Mouse (Mus musculus): ENCODE data around the gene Kcnj6.
"Not testable (repeated sequence)": the region's sequence is repeated elsewhere in the genome, so short reads cannot be mapped to it uniquely, and the experiment has no call there.

Kcnj6 gene

DNA sequence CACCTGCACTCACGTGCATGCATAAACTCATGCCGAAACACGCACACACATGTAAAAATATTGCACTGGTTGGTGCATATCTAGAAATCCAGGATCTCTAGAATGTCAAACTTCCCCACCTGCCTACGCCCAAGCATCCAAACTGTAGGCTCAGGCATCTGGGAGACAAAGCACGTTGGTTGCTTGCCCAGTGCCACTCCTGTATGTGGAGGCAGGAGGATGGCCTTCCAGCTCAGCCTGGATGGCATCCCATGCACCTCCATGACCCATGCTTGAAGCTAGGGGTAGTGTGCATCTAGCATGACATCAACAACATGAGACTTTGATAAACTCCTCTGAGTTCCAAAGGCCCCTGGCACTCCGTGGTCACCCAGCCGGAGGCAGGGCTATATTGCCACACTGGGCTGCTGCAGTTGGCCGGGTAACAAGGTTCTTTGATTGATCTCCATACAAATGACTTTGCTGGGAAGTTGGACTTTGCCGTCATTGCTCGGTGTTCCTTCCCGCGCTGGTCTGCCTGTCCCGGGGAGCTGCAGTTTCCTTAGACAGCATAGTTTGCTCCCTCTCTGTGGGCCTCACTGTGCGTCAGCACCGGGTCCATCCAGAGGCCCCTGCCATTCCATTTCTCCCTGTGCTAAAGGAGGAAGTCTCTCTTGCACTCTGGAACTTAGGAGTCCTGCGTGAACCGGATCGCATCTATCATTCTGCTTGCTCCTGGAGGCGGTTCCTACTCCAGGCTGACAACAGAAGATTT, 144.9 kb downstream of the Kcnj6 start:
- DNase-seq (ENCODE audit: inconsistent ontology term), result no peak

DNA sequence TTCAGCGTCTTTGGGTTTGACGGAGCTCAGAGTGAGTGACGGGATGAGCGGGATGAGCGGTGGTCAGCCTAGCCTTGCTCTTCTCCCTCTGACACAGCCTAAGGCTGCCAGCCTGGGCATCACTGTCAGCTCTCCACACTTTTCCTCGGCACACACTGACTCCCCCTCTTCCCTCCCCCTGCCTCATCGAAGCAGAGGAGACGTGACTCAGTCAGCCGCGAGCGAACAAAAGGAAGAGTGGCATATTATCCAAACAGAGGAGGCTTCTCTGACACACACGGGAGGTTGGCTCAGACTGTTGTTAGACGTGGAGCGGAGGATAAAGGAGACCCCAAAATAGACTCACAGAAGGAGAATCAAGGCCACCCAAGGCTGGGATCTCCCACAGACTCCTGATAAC, 147.1 kb downstream of the Kcnj6 start:
- peak; percentile 37 for DNase-seq (ENCODE audit: inconsistent ontology term)

DNA sequence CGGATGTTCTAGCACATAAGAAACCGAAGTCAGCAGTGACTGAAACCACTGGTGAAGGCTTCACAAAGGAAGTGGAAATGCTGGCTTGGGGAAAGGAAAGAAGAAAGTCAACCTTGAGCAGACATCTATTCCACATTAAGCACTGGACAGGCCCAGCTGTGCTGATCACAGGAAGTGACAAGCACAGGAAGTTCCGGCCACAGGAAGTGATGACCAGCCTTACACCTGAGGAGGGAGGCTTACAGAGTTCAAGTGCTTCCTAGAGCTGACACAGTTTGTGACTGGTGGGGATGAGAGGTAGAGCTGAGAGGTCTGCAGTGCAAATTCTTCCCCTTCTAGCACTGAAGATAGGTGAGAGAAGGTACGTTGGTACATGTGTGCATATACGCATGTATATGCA, 151.5 kb downstream of the Kcnj6 start:
- no peak for DNase-seq (ENCODE audit: inconsistent ontology term)

DNA sequence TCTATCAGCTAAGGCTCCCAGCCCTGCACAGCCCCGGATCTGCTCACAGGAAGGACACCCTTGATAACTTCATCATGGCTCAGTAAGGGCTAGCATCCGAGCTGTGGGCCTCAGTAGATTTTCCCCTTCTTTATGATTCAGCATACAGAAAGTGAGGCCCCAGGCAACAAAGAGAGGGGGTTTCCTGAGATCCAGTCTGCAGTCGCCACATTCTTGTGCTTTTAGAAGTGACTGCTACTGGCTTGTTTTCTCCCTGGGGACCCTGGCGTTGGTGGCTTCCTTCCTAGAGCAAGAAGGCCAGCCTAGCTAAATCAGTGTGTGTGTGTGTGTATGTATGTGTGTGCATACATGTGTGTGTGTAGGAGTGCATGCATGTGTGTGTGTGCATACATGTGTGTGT, 152.7 kb downstream of the Kcnj6 start:
- DNase-seq (ENCODE audit: inconsistent ontology term), result no peak

DNA sequence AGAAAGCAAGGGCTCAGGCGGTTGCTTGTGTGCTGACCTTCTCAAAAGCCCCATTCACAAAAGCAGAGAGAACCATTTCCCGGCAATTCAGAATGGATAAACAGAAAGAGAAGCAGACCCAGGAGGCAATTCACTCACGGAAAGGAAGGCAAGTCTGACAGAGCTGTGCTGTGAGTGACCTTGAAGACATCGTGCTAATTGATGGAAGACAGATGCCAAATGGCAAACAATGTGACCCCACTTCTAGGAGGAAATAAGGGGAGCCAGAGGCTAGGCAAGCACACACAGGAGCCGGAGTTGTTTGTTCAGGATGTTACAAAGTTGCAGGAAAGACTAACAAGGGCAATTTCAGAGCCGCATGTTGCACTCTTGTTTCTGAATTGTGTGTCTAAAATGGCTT, 158.1 kb downstream of the Kcnj6 start:
- DNase-seq (ENCODE audit: inconsistent ontology term), result no peak

DNA sequence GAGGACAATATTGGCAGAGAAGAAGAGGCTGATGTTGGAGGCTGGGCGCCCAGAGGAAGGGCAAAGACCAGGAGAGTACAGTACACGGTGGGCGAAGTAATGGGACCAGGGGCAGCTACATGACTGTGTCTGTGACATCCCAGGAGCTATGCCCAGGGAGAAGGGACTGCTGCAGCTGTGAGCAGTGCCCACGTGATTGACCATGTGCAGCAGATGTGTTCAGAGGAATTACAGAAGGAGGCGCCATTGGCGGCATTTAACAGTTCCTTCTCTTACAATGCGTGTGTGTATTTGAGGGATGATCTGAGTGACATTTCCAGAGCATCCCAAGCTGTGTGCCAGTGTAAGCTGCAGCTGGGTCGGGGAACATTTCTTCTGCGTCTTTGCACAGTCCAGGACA, 159.6 kb downstream of the Kcnj6 start:
- DNase-seq (ENCODE audit: inconsistent ontology term), result no peak

DNA sequence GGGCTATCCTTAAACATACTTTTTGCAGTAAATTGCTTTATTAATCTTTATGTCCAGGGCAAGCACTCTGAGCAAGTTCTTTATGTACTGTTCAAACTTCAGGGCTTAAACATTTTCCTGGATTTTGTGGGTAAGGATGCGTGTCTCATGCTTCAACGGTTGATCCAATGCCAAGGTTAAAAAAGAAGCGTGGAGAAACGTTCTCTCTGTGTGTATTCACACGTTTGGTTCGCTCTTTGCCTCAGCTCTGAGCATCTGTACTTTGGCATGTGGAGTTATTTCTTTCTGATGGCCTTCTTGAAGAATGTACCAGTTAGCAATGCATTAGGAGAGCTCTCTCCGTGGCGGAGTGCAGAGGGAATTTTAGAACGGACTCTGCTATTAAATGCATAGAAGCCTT, 163.0 kb downstream of the Kcnj6 start:
- DNase-seq (ENCODE audit: inconsistent ontology term), result no peak

DNA sequence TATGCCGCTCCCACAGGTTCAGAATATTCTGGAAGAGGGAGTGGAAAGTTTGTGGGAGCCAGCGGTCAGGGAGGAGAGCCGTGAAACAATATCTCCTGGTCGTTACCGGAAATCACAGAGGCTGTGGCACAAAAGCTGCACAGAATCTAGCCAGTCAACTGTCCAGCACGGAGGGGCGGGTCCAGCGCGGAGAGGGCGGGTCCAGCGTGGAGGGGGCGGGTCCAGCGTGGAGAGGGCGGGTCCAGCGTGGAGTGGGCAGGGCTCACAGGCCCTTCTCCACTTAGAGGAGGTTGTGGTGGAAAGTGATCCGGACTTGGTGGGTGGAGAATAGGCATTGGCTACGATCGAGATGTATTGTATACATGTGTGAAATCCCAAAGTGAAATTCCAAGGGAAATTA, 169.3 kb downstream of the Kcnj6 start:
- no peak for DNase-seq (ENCODE audit: inconsistent ontology term)

DNA sequence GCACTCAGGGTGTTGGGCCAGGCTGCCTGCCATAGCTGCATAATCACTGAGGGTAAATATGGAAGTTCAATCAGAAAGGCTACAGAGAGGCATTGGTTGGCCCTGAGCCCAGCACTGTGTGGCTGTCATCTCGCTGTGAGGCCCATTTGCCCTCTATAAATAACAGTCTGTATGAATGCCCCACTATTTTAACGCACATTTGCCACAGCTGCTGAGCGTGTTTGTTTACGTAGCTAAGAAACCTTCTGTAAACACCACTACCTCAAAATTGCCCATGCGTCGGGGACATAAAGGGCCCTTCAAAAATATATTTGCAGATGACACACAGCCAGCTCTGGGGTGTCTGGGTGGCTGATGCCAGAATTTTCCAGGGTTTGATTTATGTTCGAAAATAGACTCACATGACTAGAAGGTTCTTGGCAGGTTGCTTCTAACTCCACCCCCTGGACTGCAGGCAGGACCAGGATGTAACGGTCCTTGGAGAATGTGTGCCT, 170.4 kb downstream of the Kcnj6 start:
- peak; percentile 80 for DNase-seq (ENCODE audit: inconsistent ontology term)

DNA sequence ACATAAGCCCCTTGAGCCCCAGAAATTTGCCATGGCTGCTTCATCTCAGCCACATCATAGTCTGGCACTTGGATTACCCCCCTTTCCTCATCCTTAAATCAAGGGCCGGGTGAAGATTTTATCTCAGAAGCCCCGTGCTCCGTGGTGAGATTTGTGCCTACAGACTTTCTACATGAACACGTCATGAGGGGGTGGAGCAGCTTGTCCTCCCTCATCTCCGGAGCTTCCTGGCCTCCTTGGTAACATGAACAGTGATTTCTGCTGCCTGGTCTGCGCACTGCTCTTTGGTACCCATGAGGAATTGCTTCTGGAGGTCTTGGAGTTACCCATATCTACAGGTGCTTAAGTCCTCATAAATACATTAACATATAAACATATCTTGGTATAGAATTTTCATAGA, 172.2 kb downstream of the Kcnj6 start:
- DNase-seq (ENCODE audit: inconsistent ontology term), result no peak

DNA sequence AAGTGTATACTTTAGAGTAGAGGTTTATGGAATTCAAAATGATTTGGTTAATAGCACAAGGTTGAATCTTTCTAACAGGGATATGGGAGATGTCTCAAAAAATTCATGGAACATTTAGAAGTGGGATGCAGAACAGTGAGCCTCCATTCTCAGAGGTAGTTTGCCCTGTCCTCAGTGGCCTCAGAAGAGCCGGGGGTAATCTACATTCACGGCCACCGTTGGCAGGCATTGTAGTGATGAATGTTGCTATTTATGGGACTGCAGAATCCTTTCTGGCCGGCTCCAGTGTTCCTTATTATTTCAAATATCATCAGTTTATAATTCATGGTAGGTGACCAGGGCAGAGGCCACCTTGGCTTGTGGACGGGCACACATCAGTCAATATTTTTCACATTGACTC, 174.9 kb downstream of the Kcnj6 start:
- no peak for DNase-seq (ENCODE audit: inconsistent ontology term)

DNA sequence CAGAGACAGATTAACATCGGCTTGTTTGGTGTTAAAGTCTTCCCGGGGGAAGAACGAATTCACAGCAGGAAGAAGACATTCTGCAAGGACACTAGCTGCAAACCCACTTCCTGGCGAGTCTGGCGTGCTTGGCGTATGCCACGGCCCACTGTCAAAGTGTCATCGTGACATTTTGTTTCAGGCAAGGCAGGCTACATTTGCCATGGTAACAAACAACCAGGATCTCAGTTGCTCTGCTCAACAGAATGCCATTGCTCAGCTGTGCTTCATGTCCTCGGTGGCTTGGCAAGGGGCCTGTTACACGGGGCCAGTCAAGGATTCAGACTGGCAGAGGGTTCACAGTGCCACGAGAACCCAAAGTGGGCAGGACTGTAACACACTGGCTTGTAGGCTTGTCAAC, 175.9 kb downstream of the Kcnj6 start:
- no peak for DNase-seq (ENCODE audit: inconsistent ontology term)

DNA sequence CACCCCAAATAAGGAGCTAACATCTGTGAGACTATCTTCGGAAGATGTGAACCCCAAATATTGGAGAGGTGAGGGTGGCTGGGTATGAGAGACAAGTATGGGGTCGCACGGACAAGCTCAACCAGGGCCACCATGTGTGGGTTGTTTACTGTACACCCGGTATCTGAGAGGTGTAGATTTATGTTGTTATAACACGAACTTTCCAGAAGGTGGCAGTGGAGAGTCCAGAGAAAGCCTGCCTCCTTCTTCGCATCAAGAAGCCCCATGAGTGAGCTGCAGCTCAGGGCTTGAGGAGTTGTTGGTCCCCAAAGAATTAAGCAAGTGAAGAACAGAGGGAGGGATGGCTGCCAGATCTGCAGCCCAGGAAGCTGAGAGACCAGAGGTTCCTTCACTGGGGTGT, 181.1 kb downstream of the Kcnj6 start:
- no peak for DNase-seq (ENCODE audit: inconsistent ontology term)

DNA sequence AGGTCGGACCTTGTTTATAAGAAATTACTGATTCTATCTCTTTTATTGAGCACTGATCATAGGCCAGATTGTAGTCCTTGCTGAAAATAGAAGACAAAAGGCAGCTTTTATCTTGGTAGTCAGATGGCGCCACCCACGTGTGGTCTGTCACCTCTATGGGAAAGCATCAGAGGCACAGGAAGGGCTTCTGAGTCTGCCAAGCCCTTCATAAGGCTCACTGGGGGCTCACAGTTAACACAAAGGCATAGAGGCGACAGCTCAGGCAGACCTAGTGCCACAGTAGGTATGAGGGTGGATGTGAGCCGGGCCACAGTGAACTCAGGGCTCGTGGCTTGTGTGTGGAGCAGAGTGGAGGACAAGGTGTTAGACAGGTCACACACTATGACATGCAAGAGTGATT, 181.6 kb downstream of the Kcnj6 start:
- no peak for DNase-seq (ENCODE audit: inconsistent ontology term)

DNA sequence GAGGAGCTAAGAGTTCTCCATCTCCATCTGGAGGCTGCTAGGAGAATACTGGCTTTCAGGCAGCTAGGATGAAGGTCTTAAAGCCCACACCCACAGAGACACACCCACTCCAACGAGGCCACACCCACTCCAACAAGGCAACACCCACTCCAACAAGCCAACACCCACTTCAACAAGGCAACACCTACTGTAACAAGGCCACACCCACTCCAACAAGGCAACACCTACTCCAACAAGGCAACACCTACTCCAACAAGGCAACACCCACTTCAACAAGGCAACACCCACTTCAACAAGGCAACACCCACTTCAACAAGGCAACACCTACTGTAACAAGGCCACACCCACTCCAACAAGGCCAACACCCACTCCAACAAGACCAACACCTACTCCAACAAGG, 188.2 kb downstream of the Kcnj6 start:
- DNase-seq (ENCODE audit: inconsistent ontology term), result not testable (repeated sequence)

DNA sequence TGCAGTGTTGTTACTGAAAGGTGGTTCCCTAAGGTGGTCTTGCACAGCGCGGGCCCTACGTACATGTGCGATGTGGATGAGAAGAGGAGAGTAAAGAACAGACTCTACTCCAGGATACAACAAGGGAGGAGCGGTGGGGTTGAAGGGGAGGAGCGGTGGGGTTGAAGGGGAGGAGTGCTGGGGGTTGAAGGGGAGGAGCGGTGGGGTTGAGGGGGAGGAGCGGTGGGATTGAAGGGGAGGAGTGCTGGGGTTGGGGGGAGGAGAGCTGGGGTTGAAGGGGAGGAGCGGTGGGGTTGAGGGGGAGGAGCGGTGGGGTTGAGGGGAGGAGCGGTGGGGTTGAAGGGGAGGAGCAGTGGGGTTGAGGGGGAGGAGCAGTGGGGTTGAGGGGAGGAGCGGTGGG, 199.3 kb downstream of the Kcnj6 start:
- no peak for DNase-seq (ENCODE audit: inconsistent ontology term)

DNA sequence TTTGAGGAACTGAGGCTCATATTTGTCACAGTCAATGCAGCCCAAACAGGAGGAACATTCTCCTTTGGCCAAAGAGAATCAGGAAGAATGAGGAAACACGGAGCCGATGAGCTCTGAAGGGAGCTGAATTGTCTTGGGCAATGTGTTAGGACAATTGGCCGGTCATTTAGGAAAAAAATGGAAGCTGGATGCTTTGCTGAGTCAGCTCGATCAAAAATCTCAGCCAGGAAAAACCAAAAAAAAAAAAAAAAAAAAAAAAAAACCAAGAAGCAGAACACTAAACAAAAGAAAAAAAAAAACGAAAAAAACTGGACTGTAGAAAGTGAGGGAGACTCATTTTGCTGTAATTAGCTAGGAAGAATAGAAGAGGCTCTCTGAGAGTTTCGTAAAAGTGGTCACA, 200.1 kb downstream of the Kcnj6 start:
- no peak for DNase-seq (ENCODE audit: inconsistent ontology term)

DNA sequence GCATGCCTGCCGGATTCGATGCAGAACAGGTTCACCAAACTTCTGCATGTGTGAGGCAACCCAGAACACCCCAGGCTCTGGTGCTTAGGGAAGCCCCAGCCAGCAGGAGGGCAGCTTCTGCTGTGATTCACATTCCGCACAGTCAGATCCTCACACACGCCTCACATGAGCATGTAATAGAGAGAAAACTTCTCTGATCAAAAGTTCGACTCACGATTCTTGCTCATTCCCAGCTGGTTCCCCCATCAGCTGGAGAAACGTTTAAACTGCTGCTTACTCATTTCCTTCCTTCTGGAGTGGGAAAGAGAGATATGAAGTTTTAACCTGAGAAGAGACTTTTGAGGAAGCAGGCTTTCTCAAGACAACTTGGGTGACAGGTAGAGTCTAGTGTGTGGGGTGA, 204.5 kb downstream of the Kcnj6 start:
- no peak for DNase-seq (ENCODE audit: inconsistent ontology term)

DNA sequence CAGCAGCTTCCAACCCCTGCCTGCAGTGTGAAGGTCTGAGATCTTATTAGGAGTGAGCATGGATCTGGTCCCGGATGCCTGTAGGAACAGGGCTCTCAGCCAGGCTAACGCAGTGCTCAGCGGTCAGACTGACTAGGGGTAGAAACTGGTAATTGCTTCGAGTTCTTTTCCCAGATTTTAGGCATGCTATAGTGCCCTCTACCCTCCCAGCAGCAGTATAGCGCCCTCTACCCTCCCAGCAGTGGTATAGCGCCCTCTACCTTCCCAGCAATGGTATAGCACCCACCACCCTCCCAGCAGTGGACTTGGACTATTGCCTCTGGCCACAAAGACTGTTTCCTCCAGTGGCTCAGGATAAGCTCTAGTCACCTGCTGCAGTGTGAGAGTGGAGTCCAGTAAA, 207.5 kb downstream of the Kcnj6 start:
- DNase-seq (ENCODE audit: inconsistent ontology term), result peak; percentile 21

DNA sequence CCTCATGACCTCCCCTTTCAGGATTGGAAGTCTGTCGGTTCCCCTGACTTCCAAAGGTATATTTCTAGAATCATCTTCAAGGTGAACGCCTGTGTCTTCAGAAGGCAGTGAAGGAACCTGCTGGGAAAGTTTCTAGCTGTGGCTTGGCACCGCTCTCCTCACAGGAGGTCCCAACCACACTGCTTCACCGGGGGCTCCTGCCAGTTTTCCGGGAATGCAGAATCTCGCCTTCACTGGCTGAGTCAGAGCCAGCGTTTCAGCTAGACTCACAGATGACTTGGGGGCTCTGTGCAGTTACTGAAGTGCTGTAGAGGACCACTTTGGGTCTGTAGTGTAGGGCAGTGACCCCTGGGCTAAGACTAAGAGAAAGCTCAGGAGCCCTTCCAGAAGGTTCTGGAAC, 208.8 kb downstream of the Kcnj6 start:
- no peak for DNase-seq (ENCODE audit: inconsistent ontology term)

DNA sequence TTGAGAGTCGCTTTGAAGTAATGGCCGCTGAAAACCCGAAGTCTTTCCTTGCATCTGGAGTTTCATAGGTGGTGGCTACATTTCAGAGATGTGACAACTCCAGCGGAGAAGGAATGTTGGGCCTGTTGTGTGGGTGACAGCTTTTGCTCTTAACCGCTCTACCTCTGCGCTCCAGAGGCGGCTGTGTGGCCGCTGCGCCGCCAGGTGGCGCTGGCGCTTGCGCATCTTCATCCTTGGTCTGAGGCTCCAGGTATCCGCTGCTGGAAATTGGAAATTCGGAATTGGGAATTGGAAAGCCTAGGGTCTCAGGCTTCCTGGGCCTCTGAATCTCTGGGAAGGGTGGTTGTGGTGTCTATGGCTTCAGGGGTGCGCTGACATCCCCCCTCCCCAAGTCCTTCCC, 209.3 kb downstream of the Kcnj6 start:
- DNase-seq (ENCODE audit: inconsistent ontology term), result peak; percentile 62

DNA sequence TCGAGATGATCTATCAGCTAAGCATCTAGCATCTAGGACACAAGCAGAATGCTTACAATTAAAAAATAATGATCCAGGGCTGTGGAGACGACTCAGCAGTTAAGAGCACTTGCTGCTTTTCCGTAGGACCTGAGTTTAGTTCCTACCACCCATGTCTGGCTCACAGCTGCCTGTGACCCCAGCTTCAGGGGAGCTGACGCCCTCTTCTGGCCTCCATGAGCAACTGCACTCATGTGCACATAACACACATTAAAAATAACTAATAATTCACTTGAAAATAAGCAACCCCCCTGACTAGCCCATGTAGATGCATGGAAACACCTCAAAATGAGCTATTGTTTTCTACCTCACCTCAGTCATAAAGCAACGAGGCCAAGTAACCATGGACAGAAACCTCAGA, 211.6 kb downstream of the Kcnj6 start:
- no peak for DNase-seq (ENCODE audit: inconsistent ontology term)

DNA sequence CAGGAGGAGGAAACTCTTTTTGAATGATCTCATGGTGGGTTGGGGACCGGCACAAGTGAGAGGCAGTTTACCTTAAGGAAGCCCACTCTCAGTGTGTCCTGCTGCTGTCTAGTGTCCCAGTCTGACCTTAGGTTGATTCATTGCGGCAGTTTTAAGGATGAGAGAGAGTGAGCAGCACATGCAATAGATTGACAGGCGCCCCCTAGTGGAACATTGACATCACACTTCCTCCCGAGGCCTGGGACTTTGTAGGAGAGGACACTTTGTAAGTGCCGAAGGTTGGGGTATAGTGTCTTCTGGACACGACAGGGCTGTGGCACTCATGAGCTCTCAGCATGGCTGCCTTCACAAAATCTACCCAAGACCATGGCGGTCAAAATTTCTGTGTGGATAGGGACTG, 213.8 kb downstream of the Kcnj6 start:
- no peak for DNase-seq (ENCODE audit: inconsistent ontology term)
